Mouse (Mus musculus) lung, postnatal 4 days (tissue): ENCODE results near the gene Krba1.

ENCODE experiments used
- DNase-seq, 2 experiments: peaks; one replicate each; pipeline ENCODE4 v3.0.0; 2021

Krba1 gene

GRCm38 (mm10) chr6:48395105-48396007 is at the start of gene Krba1:
Gene Krba1 (plus strand): TSS chr6:48395586.
- peak; percentile 85 to 86 for DNase-seq

- no peak for DNase-seq
These were observed 36.5 kb upstream of the Krba1 start for GRCm38 (mm10) chr6:48358897-48359296.

- DNase-seq: no peak
These were observed 28.9 kb upstream of the Krba1 start for GRCm38 (mm10) chr6:48366322-48366996.

- no peak for DNase-seq
These were observed 7.2 kb upstream of the Krba1 start for GRCm38 (mm10) chr6:48388221-48388620.

GRCm38 (mm10) chr6:48393811-48394210 is 1.6 kb upstream of the Krba1 start:
- DNase-seq: no peak

- DNase-seq: no peak
These were observed 716 bp downstream of the Krba1 start for GRCm38 (mm10) chr6:48396008-48396595.

- no peak for DNase-seq
These were observed 1.3 kb downstream of the Krba1 start for GRCm38 (mm10) chr6:48396686-48397085.

- peak in 1 of 2 experiments; percentile 28 for DNase-seq
These were observed 1.9 kb downstream of the Krba1 start for GRCm38 (mm10) chr6:48397336-48397735.

GRCm38 (mm10) chr6:48399906-48400305 is 4.5 kb downstream of the Krba1 start:
- no peak for DNase-seq

- no peak for DNase-seq
These were observed 8.7 kb downstream of the Krba1 start for GRCm38 (mm10) chr6:48404071-48404470.

- no peak for DNase-seq
These were observed 14.4 kb downstream of the Krba1 start for GRCm38 (mm10) chr6:48409726-48410343.

- DNase-seq: no peak
These were observed 15.2 kb downstream of the Krba1 start for GRCm38 (mm10) chr6:48410551-48410950.

GRCm38 (mm10) chr6:48411193-48412092 is 16.1 kb downstream of the Krba1 start:
- no peak for DNase-seq

GRCm38 (mm10) chr6:48412147-48412546 is 16.8 kb downstream of the Krba1 start:
- no peak for DNase-seq

GRCm38 (mm10) chr6:48412662-48413061 is 17.3 kb downstream of the Krba1 start:
- DNase-seq: no peak

GRCm38 (mm10) chr6:48413081-48413480 is 17.7 kb downstream of the Krba1 start:
- no peak for DNase-seq

- no peak for DNase-seq
These were observed 19.5 kb downstream of the Krba1 start for GRCm38 (mm10) chr6:48414886-48415285.

- DNase-seq: no peak
These were observed 20.2 kb downstream of the Krba1 start for GRCm38 (mm10) chr6:48415636-48416035.

GRCm38 (mm10) chr6:48416486-48416885 is 21.1 kb downstream of the Krba1 start:
- no peak for DNase-seq

GRCm38 (mm10) chr6:48420647-48421046 is 25.3 kb downstream of the Krba1 start:
- no peak for DNase-seq

GRCm38 (mm10) chr6:48423336-48423735 is 27.9 kb downstream of the Krba1 start:
- DNase-seq: no peak

- no peak for DNase-seq
These were observed 28.7 kb downstream of the Krba1 start for GRCm38 (mm10) chr6:48424074-48424473.
